Mouse (Mus musculus) embryonic facial prominence, embryonic 14.5 days (tissue): ENCODE data around the gene Olfr597. TPM values are rescaled to one million over a fixed set of nuclear protein-coding genes. Genes with fewer than 3 reads are reported as not detected.
"Not testable (repeated sequence)": the region's sequence is repeated elsewhere in the genome, so short reads cannot be mapped to it uniquely, and the experiment has no call there.

Experiments used
- ATAC-seq: fragments of 200-750 bp; cut with Nextera tagmentation; 2 replicates; pipeline ENCODE4 v1.8.0; 2017; ENCODE audit warnings: low read depth, moderate number of reproducible peaks, moderate TSS enrichment
- DNase-seq: peaks from one replicate; pipeline ENCODE4 v3.0.0-alpha.2; 2015; ENCODE audit warnings: low spot score
- H3K27ac ChIP-seq: fragments of 300-500 bp; sonication (generic); replicated peaks from 2 replicates; pipeline ENCODE4 v1.5.1; 2014; ENCODE audit warnings: low read depth, mild to moderate bottlenecking, low read length, moderate library complexity
- H3K27me3 ChIP-seq: fragments of 300-500 bp; sonication (generic); replicated peaks from 2 replicates; pipeline ENCODE4 v1.6.1; 2014; ENCODE audit warnings: low read length; ENCODE audit not compliant: control insufficient read depth, insufficient read depth
- H3K36me3 ChIP-seq: fragments of 300-500 bp; sonication (generic); 2 replicates; pipeline ENCODE4 v1.6.1; 2014; ENCODE audit warnings: low read length, mixed read lengths; ENCODE audit not compliant: control insufficient read depth, insufficient read depth
- H3K4me1 ChIP-seq: fragments of 300-500 bp; sonication (generic); 2 replicates; pipeline ENCODE4 v1.6.1; 2014; ENCODE audit warnings: antibody characterized with exemption, low read length; ENCODE audit not compliant: control insufficient read depth, insufficient read depth
- H3K4me2 ChIP-seq: fragments of 300-500 bp; sonication (generic); 2 replicates; pipeline ENCODE4 v1.6.1; 2014; ENCODE audit warnings: low read depth, mild to moderate bottlenecking, low read length, moderate library complexity, mixed read lengths
- H3K4me3 ChIP-seq: fragments of 300-500 bp; sonication (generic); 2 replicates; pipeline ENCODE4 v1.5.1; 2014; ENCODE audit warnings: low read depth, mild to moderate bottlenecking, low read length
- H3K9ac ChIP-seq: fragments of 300-500 bp; sonication (generic); 2 replicates; pipeline ENCODE4 v1.6.1; 2014; ENCODE audit warnings: low read depth, mild to moderate bottlenecking, low read length, moderate library complexity, mixed read lengths
- H3K9me3 ChIP-seq: fragments of 300-500 bp; sonication (generic); 2 replicates; pipeline ENCODE4 v1.6.1; 2016; ENCODE audit warnings: low read length; ENCODE audit not compliant: control insufficient read depth
- WGBS: fragments of 180-500 bp; shearing (Covaris S2); extraction: QIAGEN DNeasy Blood & Tissue Kit; methylation state at CpG from one replicate; pipeline ENCODE4 v1.1.7; 2014; 5-methylcytosine and 5-hydroxymethylcytosine counted together
- microRNA-seq: library from miRNA; unstranded; fragments of <30 nt; microRNA quantifications from one replicate; pipeline ENCODE4, GENCODE M21; 2016; ENCODE audit warnings: borderline number of aligned reads
- polyA plus RNA-seq: library from polyadenylated mRNA; unstranded; fragments of >200 nt; fragmentation: Nextera tagmentation; extraction: Ambion mirVana; gene quantifications from 2 replicates; pipeline ENCODE4 v1.2.1, GENCODE M21; 2014

Olfr597 gene
- polyA plus RNA-seq: not detected in 2 replicates

GRCm38 (mm10) chr7:103316015-103316414 lies at the start of gene Olfr597:
Gene Olfr597, plus strand, starts transcription at chr7:103316315.
- H3K9ac ChIP-seq, H3K9me3 ChIP-seq, H3K4me1 ChIP-seq, ATAC-seq, H3K27ac ChIP-seq, H3K36me3 ChIP-seq, H3K4me2 ChIP-seq, DNase-seq, H3K27me3 ChIP-seq, H3K4me3 ChIP-seq: not testable (repeated sequence)
- 86% methylated on average over 2 of the region's 2 CpGs for WGBS

GRCm38 (mm10) chr7:103305348-103305747 lies 10.8 kb upstream of the Olfr597 start, which contains the start of gene Olfr596:
Gene Olfr596, plus strand, starts transcription at chr7:103305648.
- H3K4me1 ChIP-seq, H3K9me3 ChIP-seq, H3K9ac ChIP-seq, H3K27ac ChIP-seq, H3K4me2 ChIP-seq, H3K36me3 ChIP-seq, H3K4me3 ChIP-seq, H3K27me3 ChIP-seq, DNase-seq, ATAC-seq: not testable (repeated sequence)
- WGBS: 78% methylated on average over 2 of the region's 2 CpGs

- Histone ChIP-seq H3K9ac (no peak within 1 kb of the TSS), H3K4me2 (no peak within 1 kb of the TSS), H3K9me3 (no peaks in the 10 kb centered on the region), H3K36me3 (no peaks in the 10 kb centered on the region), H3K27ac (no peak within 1 kb of the TSS), H3K4me3 (no peak within 1 kb of the TSS), H3K4me1 (no peaks in the 10 kb centered on the region), H3K27me3 (no peaks in the 10 kb centered on the region)
- ATAC-seq (no peak), DNase-seq (no peak)
Measured at GRCm38 (mm10) chr7:103323268-103323667, 7.2 kb downstream of the Olfr597 start, which contains the start of gene Olfr598. Gene Olfr598, plus strand, starts transcription at chr7:103323568.

GRCm38 (mm10) chr7:103335617-103336016 lies 19.5 kb downstream of the Olfr597 start, which contains the start of gene Olfr599:
Gene Olfr599, plus strand, starts transcription at chr7:103335917.
- 83% methylated on average over 1 of the region's 1 CpGs for WGBS
- Histone ChIP-seq H3K36me3 (no peaks in the 10 kb centered on the region), H3K4me2 (no peak within 1 kb of the TSS), H3K27me3 (no peaks in the 10 kb centered on the region), H3K27ac (no peak within 1 kb of the TSS), H3K4me1 (no peaks in the 10 kb centered on the region), H3K4me3 (no peak within 1 kb of the TSS), H3K9me3 (no peaks in the 10 kb centered on the region), H3K9ac (no peak within 1 kb of the TSS)
- DNase-seq (no peak), ATAC-seq (no peak)

- H3K27me3 ChIP-seq: no peaks in the 10 kb centered on the region
- no peaks in the 10 kb centered on the region for H3K36me3 ChIP-seq
- no peak within 1 kb of the TSS for H3K27ac ChIP-seq
- DNase-seq: no peak
- H3K4me2 ChIP-seq: no peak within 1 kb of the TSS
- no peak within 1 kb of the TSS for H3K9ac ChIP-seq
- H3K4me1 ChIP-seq: no peaks in the 10 kb centered on the region
- no peak for ATAC-seq
- no peaks in the 10 kb centered on the region for H3K9me3 ChIP-seq
- no peak within 1 kb of the TSS for H3K4me3 ChIP-seq
Measured at GRCm38 (mm10) chr7:103349569-103349968, 33.5 kb downstream of the Olfr597 start, which contains the start of gene Olfr600. Gene Olfr600, minus strand, starts transcription at chr7:103349669.

- H3K36me3 ChIP-seq: no peaks in the 10 kb centered on the region
- no peaks in the 10 kb centered on the region for H3K27me3 ChIP-seq
- H3K4me1 ChIP-seq: no peaks in the 10 kb centered on the region
- no peaks in the 10 kb centered on the region for H3K9me3 ChIP-seq
- H3K9ac ChIP-seq: no peak within 1 kb of the TSS
- no peak within 1 kb of the TSS for H3K4me2 ChIP-seq
- H3K4me3 ChIP-seq: no peak within 1 kb of the TSS
- no peak within 1 kb of the TSS for H3K27ac ChIP-seq
- DNase-seq (no peak), ATAC-seq (no peak)
- WGBS: 92% methylated on average over 1 of the region's 1 CpGs
Measured at GRCm38 (mm10) chr7:103362555-103362954, 46.4 kb downstream of the Olfr597 start, which contains the start of gene Olfr601. Gene Olfr601, minus strand, starts transcription at chr7:103362655.

Small RNA genes lying within 50 kb of the gene (microRNA-seq; reads per million reads assigned to microRNA genes)
- not detected for gene Gm23550

Other genes with a start within 250 kb of the Olfr597 start
- gene Olfr584, start 234.4 kb upstream of the Olfr597 start, polyA plus RNA-seq: 0.24 TPM in 1 of 2 replicates, not detected in the other
- not detected in 2 replicates for gene Olfr585, start 218.6 kb upstream of the Olfr597 start, polyA plus RNA-seq
- not detected in 2 replicates for gene Olfr586, start 190.7 kb upstream of the Olfr597 start, polyA plus RNA-seq
- gene Olfr588-ps1, start 175.4 kb upstream of the Olfr597 start, polyA plus RNA-seq: not detected in 2 replicates
- not detected in 2 replicates for gene Olfr589, start 160.0 kb upstream of the Olfr597 start, polyA plus RNA-seq
- gene Olfr591, start 138.0 kb upstream of the Olfr597 start, polyA plus RNA-seq: 0.33 TPM in 1 of 2 replicates, not detected in the other
- not detected in 2 replicates for gene Olfr592, start 131.5 kb upstream of the Olfr597 start, polyA plus RNA-seq
- gene Olfr593, start 104.5 kb upstream of the Olfr597 start, polyA plus RNA-seq: not detected in 2 replicates
- gene Olfr594, start 99.3 kb upstream of the Olfr597 start, polyA plus RNA-seq: not detected in 2 replicates
- not detected in 2 replicates for gene Usp17ld, start 63.8 kb upstream of the Olfr597 start, polyA plus RNA-seq
- not detected in 2 replicates for gene Olfr596, start 10.7 kb upstream of the Olfr597 start, polyA plus RNA-seq
- not detected in 2 replicates for gene Olfr598, start 7.3 kb downstream of the Olfr597 start, polyA plus RNA-seq
- gene Olfr599, start 19.6 kb downstream of the Olfr597 start, polyA plus RNA-seq: not detected in 2 replicates
- not detected in 2 replicates for gene Olfr600, start 33.4 kb downstream of the Olfr597 start, polyA plus RNA-seq
- gene Olfr601, start 46.3 kb downstream of the Olfr597 start, polyA plus RNA-seq: not detected in 2 replicates
- not detected in 2 replicates for gene Olfr603, start 69.9 kb downstream of the Olfr597 start, polyA plus RNA-seq
- not detected in 2 replicates for gene Usp17lc, start 98.8 kb downstream of the Olfr597 start, polyA plus RNA-seq
- not detected in 2 replicates for gene Olfr605, start 129.1 kb downstream of the Olfr597 start, polyA plus RNA-seq
- gene Olfr606, start 132.7 kb downstream of the Olfr597 start, polyA plus RNA-seq: not detected in 2 replicates
- gene Olfr607, start 147.8 kb downstream of the Olfr597 start, polyA plus RNA-seq: not detected in 2 replicates
- not detected in 2 replicates for gene Olfr608, start 153.6 kb downstream of the Olfr597 start, polyA plus RNA-seq
- not detected in 2 replicates for gene Olfr609, start 181.7 kb downstream of the Olfr597 start, polyA plus RNA-seq
- 0.18 TPM in 1 of 2 replicates, not detected in the other for gene Olfr610, start 195.8 kb downstream of the Olfr597 start, polyA plus RNA-seq
- not detected in 2 replicates for gene Olfr611, start 204.5 kb downstream of the Olfr597 start, polyA plus RNA-seq
- gene Olfr612, start 226.4 kb downstream of the Olfr597 start, polyA plus RNA-seq: not detected in 2 replicates
- gene Olfr613, start 231.8 kb downstream of the Olfr597 start, polyA plus RNA-seq: not detected in 2 replicates
- 0.06 and 0.14 TPM in 2 replicates for gene Olfr615, start 239.8 kb downstream of the Olfr597 start, polyA plus RNA-seq